Comparison of ENCODE assay signal across 9 mouse cellular contexts in genomic region chr13:46633320-46634132, GRCm38 (mm10). TPM values are rescaled to one million over a fixed set of nuclear protein-coding genes. Genes with fewer than 3 reads are reported as not detected.
DNase-seq lines count a peak whose midpoint lies in the region; ATAC-seq and TF ChIP-seq lines count a peak whose summit lies in the region.
"Had no signal": no experiment of that assay in that cellular context is flagged by ENCODE, and none has a peak within 500 bp of the region (broad histone marks: within the 10 kb centered on the region; RNA-seq: fewer than 3 reads in every experiment).

No protein-coding gene starts in this region.

- H3K9ac ChIP-seq in hindbrain, postnatal 0 days (replicated peaks; ENCODE audit: low read length), result peak overlapping the region; percentile 25; the same call in 1 of the 2 replicates
- peak overlapping the region; percentile 29 for H3K9ac ChIP-seq in midbrain, embryonic 12.5 days (replicated peaks)

- peaks cover 22% of the 10 kb centered on the region for H3K4me1 ChIP-seq in embryonic facial prominence, embryonic 10.5 days
- 0 out of 2 replicates have a peak, but pooled peaks cover 5% of the 10 kb centered on the region for H3K4me1 ChIP-seq in hindbrain, postnatal 0 days (ENCODE audit: insufficient read depth, low read length)
- peaks cover 23% of the 10 kb centered on the region for H3K4me1 ChIP-seq in midbrain, embryonic 12.5 days

- peak overlapping the region; percentile 83 for H3K27ac ChIP-seq in embryonic facial prominence, embryonic 10.5 days (replicated peaks)
- peak overlapping the region; percentile 80 for H3K27ac ChIP-seq in hindbrain, postnatal 0 days
- peak overlapping the region; percentile 86 for H3K27ac ChIP-seq in midbrain, embryonic 12.5 days (replicated peaks)

- DNase-seq in brain, adult 2 months (ENCODE audit: low read depth, low spot score), result peak; percentile 60
- peak; percentile 77 for DNase-seq in embryonic facial prominence, embryonic 10.5 days (ENCODE audit: low spot score)
- DNase-seq in hindbrain, postnatal 0 days (ENCODE audit: low spot score), result peak; percentile 87
- no peak for DNase-seq in gastrocnemius, postnatal 25 days
- no peak for DNase-seq in natural killer cell, adult 2 months (ENCODE audit: low spot score in 2 of 2)
- no peak for DNase-seq in thymus, postnatal 0 days (ENCODE audit: low spot score)

- H3K27me3 ChIP-seq in embryonic facial prominence, embryonic 10.5 days (replicated peaks; ENCODE audit: low read depth, poor library complexity, severe bottlenecking), result no peaks in the 10 kb centered on the region
- H3K27me3 ChIP-seq in hindbrain, postnatal 0 days (ENCODE audit: insufficient read depth, low read length), result no peaks in the 10 kb centered on the region
- no peaks in the 10 kb centered on the region for H3K27me3 ChIP-seq in midbrain, embryonic 12.5 days

- peak overlapping the region; percentile 42 for H3K4me3 ChIP-seq in embryonic facial prominence, embryonic 10.5 days
- H3K4me3 ChIP-seq in hindbrain, postnatal 0 days (ENCODE audit: low read length), result no peak overlapping the region
- H3K4me3 ChIP-seq in midbrain, embryonic 12.5 days, result peak overlapping the region; percentile 27
- H3K4me3 ChIP-seq: myocyte had no signal

- no peaks in the 10 kb centered on the region; the same call in 1 of the 2 replicates for H3K9me3 ChIP-seq in embryonic facial prominence, embryonic 10.5 days
- H3K9me3 ChIP-seq in hindbrain, postnatal 0 days (ENCODE audit: low read length), result no peaks in the 10 kb centered on the region
- H3K9me3 ChIP-seq in midbrain, embryonic 12.5 days, result no peaks in the 10 kb centered on the region

- peak; percentile 94 for ATAC-seq in hindbrain, postnatal 0 days
- ATAC-seq in midbrain, embryonic 12.5 days (ENCODE audit: low FRiP score, low read depth), result peak; percentile 89
- no peak for ATAC-seq in megakaryocyte progenitor cell, adult 5-6 weeks (replicated peaks; ENCODE audit: poor library complexity)

- WGBS in embryonic facial prominence, embryonic 10.5 days, result 41% methylated on average over 18 of the region's 18 CpGs
- WGBS in hindbrain, postnatal 0 days, result 20% methylated on average over 18 of the region's 18 CpGs
- 15% methylated on average over 18 of the region's 18 CpGs for WGBS in midbrain, embryonic 12.5 days

- no peak for TF ChIP-seq CTCF in hindbrain, postnatal 0 days (IDR thresholded peaks at IDR 0.05; ENCODE audit: low read depth)

- no peaks in the 10 kb centered on the region for H3K36me3 ChIP-seq in embryonic facial prominence, embryonic 10.5 days (replicated peaks)
- H3K36me3 ChIP-seq in hindbrain, postnatal 0 days (ENCODE audit: insufficient read depth, low read length), result no peaks in the 10 kb centered on the region; the same call in 1 of the 2 replicates
- H3K36me3 ChIP-seq in midbrain, embryonic 12.5 days, result 0 out of 2 replicates have a peak, but pooled peaks cover 3% of the 10 kb centered on the region

- H3K4me2 ChIP-seq in hindbrain, postnatal 0 days (ENCODE audit: low read depth, low read length), result peak overlapping the region; percentile 40
- H3K4me2 ChIP-seq in midbrain, embryonic 12.5 days (replicated peaks), result peak overlapping the region; percentile 48

RNA-seq across cellular contexts. Expression of gene Fam8a1, which starts 35.8 kb away (rescaled TPM):
- polyA plus RNA-seq in embryonic facial prominence, embryonic 10.5 days (2016; fragmentation: Nextera tagmentation; extraction: Ambion mirVana), result 5.8 and 7.1 TPM in 2 replicates
- 32.7 and 33.2 TPM in 2 replicates for total RNA-seq in hindbrain, postnatal 0 days (2014; rRNA removed)
- polyA plus RNA-seq in hindbrain, postnatal 0 days (2015; fragmentation: Nextera tagmentation; extraction: Ambion mirVana), result 12.0 and 14.5 TPM in 2 replicates
- 19.9 and 25.1 TPM in 2 replicates for polyA plus RNA-seq in midbrain, embryonic 12.5 days (2016; fragmentation: Nextera tagmentation; extraction: Ambion mirVana)
- 13.2 and 17.7 TPM in 2 replicates for total RNA-seq in megakaryocyte progenitor cell, adult 5-6 weeks (2015)
- total RNA-seq in megakaryocyte progenitor cell, adult 5-6 weeks (2017), result 7.0 TPM in 2 replicates
- 10 to 100 TPM; 21.3 to 21.9 TPM for total RNA-seq in gastrocnemius, postnatal 25 days (2021)
- polyA plus RNA-seq in thymus, postnatal 0 days (2015; fragmentation: Nextera tagmentation; extraction: Ambion mirVana), result 6.4 and 9.4 TPM in 2 replicates

Comparison
In these comparisons a context has a peak if more than half of its experiments do, and no peak if none do; other contexts are left out.
1. DNase-seq: peak in brain, adult 2 months (single experiment), embryonic facial prominence, embryonic 10.5 days (single experiment) and hindbrain, postnatal 0 days (single experiment); none in gastrocnemius, postnatal 25 days (single experiment), natural killer cell, adult 2 months (0 of 2) and thymus, postnatal 0 days (single experiment).
2. Peak in every context shown above with its lines, with median percentiles within 50 percentile points of each other: H3K27ac ChIP-seq.